Mouse (Mus musculus): ENCODE measurements at regions not wholly inside any gene's neighbourhood (a gene's known extent, or its start where the extent isn't known, plus 50 kb on each side); places are given as distances from the start of the nearest gene placed in this dataset.

GRCm38 (mm10) chr14:102396036-102396734 is 586.3 kb downstream of the Kctd12 start:
- no peak for DNase-seq

GRCm38 (mm10) chr14:102392351-102392750 is 590.1 kb downstream of the Kctd12 start:
- no peak for DNase-seq

- DNase-seq, result no peak
Observed at GRCm38 (mm10) chr14:102372994-102373567, 609.4 kb downstream of the Kctd12 start.

GRCm38 (mm10) chr14:102361589-102361988 is 620.8 kb downstream of the Kctd12 start:
- no peak for DNase-seq

- DNase-seq, result no peak
Observed at GRCm38 (mm10) chr14:102329409-102329808, 599.7 kb downstream of the Lmo7 start.

GRCm38 (mm10) chr14:102306332-102306731 is 576.6 kb downstream of the Lmo7 start:
- DNase-seq, result no peak

- DNase-seq, result no peak
Observed at GRCm38 (mm10) chr14:102302826-102303225, 573.1 kb downstream of the Lmo7 start.

- DNase-seq, result no peak
Observed at GRCm38 (mm10) chr14:102300251-102300650, 570.5 kb downstream of the Lmo7 start.

GRCm38 (mm10) chr14:102291361-102291760 is 561.6 kb downstream of the Lmo7 start:
- DNase-seq, result no peak

- DNase-seq, result no peak
Observed at GRCm38 (mm10) chr14:102250076-102250475, 520.3 kb downstream of the Lmo7 start.

- no peak for DNase-seq
Observed at GRCm38 (mm10) chr14:102248581-102248980, 518.8 kb downstream of the Lmo7 start.

GRCm38 (mm10) chr14:102248023-102248422 is 518.3 kb downstream of the Lmo7 start:
- DNase-seq, result no peak

GRCm38 (mm10) chr14:102243806-102244536 is 514.2 kb downstream of the Lmo7 start:
- DNase-seq, result no peak

- DNase-seq, result no peak
Observed at GRCm38 (mm10) chr14:102216581-102217368, 487.0 kb downstream of the Lmo7 start.

GRCm38 (mm10) chr14:102215267-102215964 is 485.7 kb downstream of the Lmo7 start:
- no peak for DNase-seq

GRCm38 (mm10) chr14:102212079-102212478 is 482.3 kb downstream of the Lmo7 start:
- no peak for DNase-seq

- DNase-seq, result no peak
Observed at GRCm38 (mm10) chr14:102204881-102205671, 475.3 kb downstream of the Lmo7 start.

GRCm38 (mm10) chr14:102199430-102199829 is 469.7 kb downstream of the Lmo7 start:
- DNase-seq, result no peak

- DNase-seq, result no peak
Observed at GRCm38 (mm10) chr14:102190786-102191185, 461.0 kb downstream of the Lmo7 start.

GRCm38 (mm10) chr14:102181269-102181668 is 451.5 kb downstream of the Lmo7 start:
- DNase-seq, result no peak

GRCm38 (mm10) chr14:102171775-102172174 is 442.0 kb downstream of the Lmo7 start:
- no peak for DNase-seq

All from thymus, postnatal 14 days (tissue).